Mouse (Mus musculus) spleen, adult 2 months (tissue): ENCODE measurements around the gene Myh11. TPM values are rescaled to one million over a fixed set of nuclear protein-coding genes. Genes with fewer than 3 reads are reported as not detected.

Experiments used
- DNase-seq, 2 experiments: peaks; one replicate each; pipeline versions ENCODE4 v3.0.0 to v3.0.0-alpha.2; 2012 to 2021; ENCODE audit warnings: low spot score in 2 of 2, low read depth in 1 of 2
- H3K27ac ChIP-seq: fragments of 200-500 bp; 2 replicates; pipeline ENCODE4 v1.5.1; 2012; ENCODE audit warnings: low read length, inconsistent platforms; ENCODE audit not compliant: insufficient read depth
- H3K27me3 ChIP-seq: fragments of 200-500 bp; 2 replicates; pipeline ENCODE4 v1.6.1; 2012; ENCODE audit warnings: mild to moderate bottlenecking, moderate library complexity, low read length, inconsistent platforms; ENCODE audit not compliant: control insufficient read depth, insufficient read depth
- H3K36me3 ChIP-seq: fragments of 200-500 bp; 2 replicates; pipeline ENCODE4 v1.6.1; 2012; ENCODE audit warnings: mild to moderate bottlenecking, low read length, inconsistent platforms; ENCODE audit not compliant: control insufficient read depth, insufficient read depth
- H3K4me1 ChIP-seq: fragments of 200-500 bp; 2 replicates; pipeline ENCODE4 v1.6.1; 2011; ENCODE audit warnings: inconsistent platforms; ENCODE audit not compliant: control insufficient read depth, insufficient read depth, insufficient read length
- H3K4me3 ChIP-seq: fragments of 200-500 bp; 2 replicates; pipeline ENCODE4 v1.5.1; 2011; ENCODE audit warnings: mild to moderate bottlenecking, inconsistent platforms; ENCODE audit not compliant: insufficient read depth, insufficient read length; ENCODE audit errors: extremely low read depth
- CTCF ChIP-seq: fragments of 200-500 bp; IDR thresholded peaks from 2 replicates; pipeline ENCODE4 v1.5.1; 2011; ENCODE audit warnings: mild to moderate bottlenecking, inconsistent platforms; ENCODE audit not compliant: insufficient read depth, insufficient read length, insufficient replicate concordance; ENCODE audit errors: extremely low read depth
- POLR2A ChIP-seq: fragments of 200-500 bp; IDR thresholded peaks from 2 replicates; pipeline ENCODE4 v1.6.1; 2011; ENCODE audit warnings: low read depth, low read length, inconsistent platforms
- WGBS: fragments of 180-500 bp; shearing (Covaris S2); methylation state at CpG from one replicate; pipeline ENCODE4 v1.1.7; 2018; 5-methylcytosine and 5-hydroxymethylcytosine counted together
- polyA plus RNA-seq: library from polyadenylated mRNA; depleted of rRNA; stranded (reverse); fragments of >200 nt; gene quantifications from 2 replicates; pipeline ENCODE4 v1.2.3, GENCODE M21; 2012

Myh11 gene
- polyA plus RNA-seq, 1 experiment: 5.7 TPM

DNA sequence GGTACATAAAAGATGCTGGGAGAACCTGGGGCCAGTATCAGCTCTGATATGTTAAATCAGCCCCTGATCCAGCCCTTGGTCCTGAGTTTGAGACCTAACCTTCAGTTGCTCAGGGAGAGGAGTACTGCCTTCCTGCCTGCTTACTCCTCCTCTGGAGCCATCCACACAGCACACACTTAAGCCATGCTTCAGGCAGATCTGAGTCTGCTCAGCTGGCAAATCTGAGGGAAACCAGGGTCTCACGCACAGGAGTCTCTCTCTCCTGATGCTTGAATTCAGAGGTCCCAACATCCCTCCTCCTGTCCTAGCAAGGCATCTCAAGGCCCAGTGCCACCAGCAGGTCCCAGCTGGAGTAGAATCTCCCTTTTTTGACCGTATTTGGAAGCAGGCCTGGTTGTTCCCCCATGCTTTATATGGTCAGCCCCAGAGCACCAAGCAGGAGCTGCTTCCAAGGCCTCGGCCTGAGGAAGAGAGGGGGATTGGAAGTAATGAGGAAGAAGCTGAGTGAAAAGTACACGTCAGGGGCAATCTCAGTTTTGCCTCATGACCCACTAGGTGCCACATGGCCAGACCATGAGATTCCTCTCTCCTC is 18.7 kb downstream of the Myh11 start:
- no peak for DNase-seq
- Histone ChIP-seq H3K36me3 (no peaks in the 10 kb centered on the region), H3K27me3 (no peaks in the 10 kb centered on the region), H3K27ac (no peak overlapping the region), H3K4me3 (no peak overlapping the region), H3K4me1 (no peaks in the 10 kb centered on the region)
- WGBS: 74% methylated on average over 4 of the region's 4 CpGs
- TF ChIP-seq POLR2A (no peak), CTCF (no peak)

DNA sequence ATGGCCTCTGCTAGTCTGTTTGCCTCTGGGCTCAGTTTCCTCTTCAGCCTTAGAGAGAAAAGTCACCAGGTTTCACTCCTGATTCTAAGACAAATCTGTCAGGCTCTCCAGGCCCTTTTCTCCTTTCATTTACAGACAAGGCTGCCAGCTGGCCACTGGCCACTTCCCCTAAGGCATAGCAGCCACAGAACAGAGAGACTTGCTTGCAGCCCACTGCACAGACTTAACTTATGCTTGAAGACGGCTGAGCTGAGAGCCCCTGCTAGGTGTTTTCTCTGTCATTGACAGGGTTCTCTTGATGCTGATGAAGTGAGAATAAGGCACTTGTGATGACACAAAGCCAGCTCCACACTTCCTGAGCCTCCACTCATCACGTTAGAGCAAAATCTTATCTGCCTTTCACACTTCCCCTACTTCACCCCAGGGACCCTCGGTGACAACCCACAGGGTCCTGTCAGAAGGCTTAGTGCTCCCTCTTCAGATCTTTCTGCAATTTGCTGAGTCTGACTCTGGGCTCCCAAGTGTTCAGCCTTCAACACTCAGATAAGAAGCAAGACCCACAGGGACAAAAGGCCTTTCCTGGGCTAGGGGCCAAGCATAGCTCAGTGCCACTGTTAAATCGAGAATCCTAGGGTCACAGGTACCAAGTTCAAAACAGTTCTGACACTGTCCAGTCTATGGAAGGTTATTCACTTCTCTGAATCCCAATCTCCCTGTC is 25.8 kb downstream of the Myh11 start:
- Histone ChIP-seq H3K4me1 (no peaks in the 10 kb centered on the region), H3K27ac (no peak overlapping the region), H3K4me3 (no peak overlapping the region), H3K36me3 (no peaks in the 10 kb centered on the region), H3K27me3 (no peaks in the 10 kb centered on the region)
- no peak for TF ChIP-seq CTCF
- TF ChIP-seq POLR2A: no peak
- DNase-seq: no peak
- 20% methylated on average over 4 of the region's 4 CpGs for WGBS

DNA sequence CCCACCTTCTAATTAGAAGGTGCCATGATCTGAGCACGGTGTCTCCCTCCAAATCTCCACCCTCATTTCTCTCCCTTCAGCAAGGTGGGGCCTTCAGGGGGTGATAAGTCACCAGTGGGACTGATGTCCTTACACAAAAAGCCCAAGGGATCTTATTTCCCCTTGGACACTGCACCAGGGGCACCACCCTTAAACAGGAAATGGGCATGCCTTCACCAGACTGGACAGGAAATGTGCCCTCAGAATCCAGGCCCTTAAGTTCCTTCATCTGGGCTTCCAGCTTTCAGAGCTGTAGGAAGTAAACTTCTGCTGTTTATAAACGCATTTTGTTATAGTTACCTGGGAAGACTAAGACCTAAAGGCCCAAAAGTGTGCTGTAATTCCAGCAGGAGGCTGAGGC is 26.7 kb downstream of the Myh11 start:
- H3K27ac ChIP-seq: no peak overlapping the region
- TF ChIP-seq POLR2A (no peak), CTCF (no peak)
- H3K4me3 ChIP-seq: no peak overlapping the region
- no peaks in the 10 kb centered on the region for H3K27me3 ChIP-seq
- no peaks in the 10 kb centered on the region for H3K36me3 ChIP-seq
- no peaks in the 10 kb centered on the region for H3K4me1 ChIP-seq
- DNase-seq: no peak
- 78% methylated on average over 2 of the region's 2 CpGs for WGBS

DNA sequence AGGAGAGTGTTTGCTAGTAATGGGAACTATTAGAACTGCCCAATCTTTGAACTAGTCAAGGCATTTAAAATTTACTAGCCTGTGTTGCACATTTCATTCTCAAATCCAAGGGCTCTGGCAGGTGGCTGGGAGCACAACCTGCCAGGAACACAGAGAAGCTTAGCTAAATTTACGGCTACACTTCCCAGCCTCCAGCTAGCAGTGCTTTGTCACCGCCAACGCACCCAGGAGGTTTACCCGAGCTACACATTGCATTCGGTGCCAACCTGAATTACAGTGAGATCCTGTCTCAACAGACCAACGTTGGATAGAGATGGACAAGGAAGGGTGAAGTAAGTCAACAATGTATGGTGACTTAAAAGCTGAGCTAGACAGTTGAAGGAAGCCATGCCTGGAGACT is 27.9 kb downstream of the Myh11 start:
- Histone ChIP-seq H3K27ac (no peak overlapping the region), H3K4me1 (no peaks in the 10 kb centered on the region), H3K4me3 (no peak overlapping the region), H3K27me3 (no peaks in the 10 kb centered on the region), H3K36me3 (no peaks in the 10 kb centered on the region)
- TF ChIP-seq POLR2A: no peak
- TF ChIP-seq CTCF: no peak
- WGBS: 91% methylated on average over 6 of the region's 6 CpGs
- DNase-seq: no peak

DNA sequence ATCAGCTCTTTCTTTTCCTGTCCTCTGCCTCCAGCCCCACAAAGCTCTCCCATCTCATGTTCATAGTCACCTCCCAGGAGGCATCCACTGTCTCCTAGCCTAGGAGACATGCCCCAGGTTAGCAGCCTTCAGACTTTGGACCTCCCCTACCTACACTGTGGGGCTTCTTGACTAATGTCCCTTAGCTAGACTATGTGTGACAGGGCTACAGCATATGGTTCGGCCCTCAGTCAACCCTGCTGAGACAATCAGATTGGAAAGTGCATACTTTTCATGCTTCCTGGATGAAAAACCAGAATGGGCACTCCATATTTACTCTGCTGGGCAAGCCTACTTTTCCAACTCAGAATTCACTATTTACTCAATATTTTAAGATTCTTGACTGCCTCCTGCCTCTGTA is 28.8 kb downstream of the Myh11 start:
- Histone ChIP-seq H3K27ac (no peak overlapping the region), H3K36me3 (no peaks in the 10 kb centered on the region), H3K4me3 (no peak overlapping the region), H3K4me1 (no peaks in the 10 kb centered on the region), H3K27me3 (no peaks in the 10 kb centered on the region)
- TF ChIP-seq POLR2A (no peak), CTCF (no peak)
- 75% methylated on average over 1 of the region's 1 CpGs for WGBS
- DNase-seq: no peak

DNA sequence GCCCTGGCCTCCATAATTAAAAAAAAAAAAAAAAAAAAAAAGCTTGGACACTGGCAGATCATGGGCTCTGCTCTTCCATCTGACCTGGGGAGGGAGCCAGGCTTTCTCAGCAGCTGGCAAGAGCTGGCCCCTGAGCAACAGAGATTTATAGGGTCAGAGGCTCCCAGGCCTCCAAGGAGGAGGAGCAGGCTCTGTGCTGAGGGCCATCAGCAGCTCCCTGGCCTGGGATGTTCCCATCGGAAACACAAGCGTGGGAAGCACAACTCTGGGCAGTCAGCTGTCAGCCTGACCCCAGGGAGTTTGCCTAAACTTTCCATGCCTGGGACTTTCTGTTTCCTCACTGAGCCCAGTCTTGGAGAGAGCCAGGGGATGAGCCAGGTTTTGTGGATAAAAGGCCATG is 32.3 kb downstream of the Myh11 start:
- Histone ChIP-seq H3K36me3 (no peaks in the 10 kb centered on the region), H3K27me3 (no peaks in the 10 kb centered on the region), H3K4me3 (no peak overlapping the region), H3K4me1 (no peaks in the 10 kb centered on the region), H3K27ac (no peak overlapping the region)
- no peak for TF ChIP-seq POLR2A
- TF ChIP-seq CTCF: no peak
- DNase-seq: no peak
- 92% methylated on average over 2 of the region's 2 CpGs for WGBS

DNA sequence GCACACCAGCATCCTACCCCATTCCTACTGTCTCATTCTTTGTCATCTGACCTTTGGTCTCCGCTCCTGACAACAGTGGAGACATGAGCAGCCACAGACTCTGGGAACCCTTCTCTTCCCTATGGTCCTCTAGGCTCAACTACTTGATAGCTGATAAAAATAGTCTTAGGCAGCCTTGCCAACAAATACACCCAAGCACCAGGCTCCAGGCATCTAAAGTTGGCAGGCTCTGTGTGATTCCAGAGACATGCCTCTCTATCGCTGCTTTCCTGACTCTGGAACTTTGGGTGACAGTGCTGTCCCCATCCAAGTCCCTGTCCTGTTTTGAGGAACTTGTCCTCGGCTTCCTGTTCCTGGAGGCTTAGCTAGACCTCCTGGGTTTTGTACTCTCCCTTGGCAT is 37.6 kb downstream of the Myh11 start:
- no peaks in the 10 kb centered on the region for H3K36me3 ChIP-seq
- 83% methylated on average over 3 of the region's 3 CpGs for WGBS
- no peaks in the 10 kb centered on the region for H3K4me1 ChIP-seq
- no peak overlapping the region for H3K27ac ChIP-seq
- TF ChIP-seq CTCF: no peak
- TF ChIP-seq POLR2A: no peak
- no peak overlapping the region for H3K4me3 ChIP-seq
- no peaks in the 10 kb centered on the region for H3K27me3 ChIP-seq
- DNase-seq: no peak
